Mouse (Mus musculus) 416B (cell line): ENCODE results near the gene Sprr2d.

ENCODE experiments used
- DNase-seq: peaks from one replicate; pipeline ENCODE4 v3.0.0; 2011; ENCODE audit warnings: low read depth

Sprr2d gene

GRCm38 (mm10) chr3:92338840-92339239 lies at the start of gene Sprr2d:
TSS of gene Sprr2d (plus strand) at chr3:92339140.
- no peak for DNase-seq

- DNase-seq: no peak
These were observed 31.5 kb upstream of the Sprr2d start for GRCm38 (mm10) chr3:92307406-92307805.

- DNase-seq: no peak
These were observed 22.6 kb upstream of the Sprr2d start, which contains the start of gene Sprr2b for GRCm38 (mm10) chr3:92316320-92316719. TSS of gene Sprr2b (plus strand) at chr3:92316620.

- DNase-seq: no peak
These were observed 21.6 kb upstream of the Sprr2d start for GRCm38 (mm10) chr3:92317384-92317783.

- DNase-seq: no peak
These were observed 2.7 kb upstream of the Sprr2d start for GRCm38 (mm10) chr3:92336278-92336677.

- DNase-seq: no peak
These were observed 12.9 kb downstream of the Sprr2d start, which contains the start of gene Sprr2e for GRCm38 (mm10) chr3:92351843-92352242. TSS of gene Sprr2e (plus strand) at chr3:92352143.

- no peak for DNase-seq
These were observed 22.7 kb downstream of the Sprr2d start for GRCm38 (mm10) chr3:92361619-92362018.

GRCm38 (mm10) chr3:92364887-92365286 lies 25.9 kb downstream of the Sprr2d start, which contains the start of gene Sprr2f:
TSS of gene Sprr2f (plus strand) at chr3:92365187.
- DNase-seq: no peak

GRCm38 (mm10) chr3:92373613-92374012 lies 34.7 kb downstream of the Sprr2d start:
- no peak for DNase-seq

- no peak for DNase-seq
These were observed 46.4 kb downstream of the Sprr2d start, which contains the start of gene Sprr2h for GRCm38 (mm10) chr3:92385385-92385784. TSS of gene Sprr2h (plus strand) at chr3:92385685.
